Mouse (Mus musculus): ENCODE measurements at regions not wholly inside any gene's neighbourhood (a gene's known extent, or its start where the extent isn't known, plus 50 kb on each side); places are given as distances from the start of the nearest gene placed in this dataset.
A peak's percentile ranks its signal among the peaks of the same experiment; 100 is the strongest.

DNA sequence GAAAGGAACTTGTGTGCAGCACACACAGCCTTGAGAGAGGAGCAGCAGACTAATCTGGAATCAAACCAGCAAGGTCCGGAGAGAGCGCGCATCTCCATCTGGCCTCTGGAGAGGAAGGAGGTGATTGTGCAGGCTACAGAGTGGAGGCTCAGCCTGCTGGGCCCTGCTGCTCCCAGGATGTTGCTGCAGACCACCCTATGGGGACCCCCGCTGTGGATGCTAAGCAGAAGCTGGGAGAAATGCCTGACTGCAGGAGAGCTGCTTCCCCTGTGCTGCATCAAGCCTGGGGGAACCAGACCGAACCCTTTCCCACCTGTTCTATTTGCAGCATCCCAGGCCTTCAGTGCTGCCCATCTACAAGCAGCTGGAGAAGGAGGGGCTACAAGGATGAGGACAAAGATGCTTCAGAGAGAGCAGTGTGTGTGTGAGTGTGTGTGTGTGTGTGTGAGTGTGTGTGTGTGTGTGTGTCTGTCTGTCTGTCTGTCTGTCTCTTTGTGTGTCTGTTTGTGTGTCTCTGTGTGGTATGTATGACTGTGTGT is 311.2 kb upstream of the Noct start:
- H3K4me2 ChIP-seq (ENCODE audit: low read depth, low read length, severe bottlenecking): no peak overlapping the region
- H3K27ac ChIP-seq (ENCODE audit: low read depth, low read length): no peak overlapping the region
- no peaks in the 10 kb centered on the region for H3K27me3 ChIP-seq (ENCODE audit: control insufficient read depth, insufficient read depth, low read length)
- no peak overlapping the region for H3K9ac ChIP-seq (ENCODE audit: low read length)
- H3K9me3 ChIP-seq (ENCODE audit: control insufficient read depth, low read length): no peaks in the 10 kb centered on the region
- DNase-seq (ENCODE audit: low spot score) (peak; percentile 57), ATAC-seq (replicated peaks; ENCODE audit: low FRiP score) (no peak)
- no peaks in the 10 kb centered on the region for H3K36me3 ChIP-seq (ENCODE audit: control insufficient read depth, insufficient read depth, low read length)
- H3K4me1 ChIP-seq (replicated peaks; ENCODE audit: control insufficient read depth, insufficient read depth, low read length): no peaks in the 10 kb centered on the region
- 74% methylated on average over 5 of the region's 5 CpGs for WGBS
- H3K4me3 ChIP-seq (ENCODE audit: low read depth, low read length): no peak overlapping the region

- Histone ChIP-seq H3K4me2 (ENCODE audit: low read depth, low read length, severe bottlenecking) (no peak overlapping the region), H3K36me3 (ENCODE audit: control insufficient read depth, insufficient read depth, low read length) (no peaks in the 10 kb centered on the region), H3K4me3 (ENCODE audit: low read depth, low read length) (no peak overlapping the region), H3K4me1 (replicated peaks; ENCODE audit: control insufficient read depth, insufficient read depth, low read length) (no peaks in the 10 kb centered on the region), H3K27ac (ENCODE audit: low read depth, low read length) (no peak overlapping the region), H3K9ac (ENCODE audit: low read length) (peak overlapping the region; percentile 20; the same call in 1 of the 2 replicates), H3K9me3 (ENCODE audit: control insufficient read depth, low read length) (no peaks in the 10 kb centered on the region), H3K27me3 (ENCODE audit: control insufficient read depth, insufficient read depth, low read length) (no peaks in the 10 kb centered on the region)
- ATAC-seq (replicated peaks; ENCODE audit: low FRiP score) (no peak), DNase-seq (ENCODE audit: low spot score) (no peak)
- 80% methylated on average over 14 of the region's 14 CpGs for WGBS
Observed at GRCm38 (mm10) chr3:50914866-50915365, 309.3 kb upstream of the Noct start.

GRCm38 (mm10) chr3:50916305-50916854 is 307.9 kb upstream of the Noct start:
- WGBS: 82% methylated on average over 5 of the region's 5 CpGs
- H3K27me3 ChIP-seq (ENCODE audit: control insufficient read depth, insufficient read depth, low read length): no peaks in the 10 kb centered on the region
- no peak overlapping the region for H3K27ac ChIP-seq (ENCODE audit: low read depth, low read length)
- H3K36me3 ChIP-seq (ENCODE audit: control insufficient read depth, insufficient read depth, low read length): no peaks in the 10 kb centered on the region
- no peaks in the 10 kb centered on the region for H3K9me3 ChIP-seq (ENCODE audit: control insufficient read depth, low read length)
- no peak overlapping the region for H3K4me2 ChIP-seq (ENCODE audit: low read depth, low read length, severe bottlenecking)
- no peak overlapping the region for H3K4me3 ChIP-seq (ENCODE audit: low read depth, low read length)
- no peak overlapping the region for H3K9ac ChIP-seq (ENCODE audit: low read length)
- no peak for DNase-seq (ENCODE audit: low spot score)
- ATAC-seq (replicated peaks; ENCODE audit: low FRiP score): no peak
- H3K4me1 ChIP-seq (replicated peaks; ENCODE audit: control insufficient read depth, insufficient read depth, low read length): no peaks in the 10 kb centered on the region

GRCm38 (mm10) chr3:50922347-50922746 is 301.9 kb upstream of the Noct start:
- DNase-seq (ENCODE audit: low spot score) (no peak), ATAC-seq (replicated peaks; ENCODE audit: low FRiP score) (no peak)
- no peaks in the 10 kb centered on the region for H3K9me3 ChIP-seq (ENCODE audit: control insufficient read depth, low read length)
- H3K4me2 ChIP-seq (ENCODE audit: low read depth, low read length, severe bottlenecking): no peak overlapping the region
- no peaks in the 10 kb centered on the region for H3K4me1 ChIP-seq (replicated peaks; ENCODE audit: control insufficient read depth, insufficient read depth, low read length)
- no peak overlapping the region for H3K9ac ChIP-seq (ENCODE audit: low read length)
- H3K27me3 ChIP-seq (ENCODE audit: control insufficient read depth, insufficient read depth, low read length): no peaks in the 10 kb centered on the region
- no peak overlapping the region for H3K27ac ChIP-seq (ENCODE audit: low read depth, low read length)
- 95% methylated on average over 10 of the region's 10 CpGs for WGBS
- no peaks in the 10 kb centered on the region for H3K36me3 ChIP-seq (ENCODE audit: control insufficient read depth, insufficient read depth, low read length)
- H3K4me3 ChIP-seq (ENCODE audit: low read depth, low read length): no peak overlapping the region

DNA sequence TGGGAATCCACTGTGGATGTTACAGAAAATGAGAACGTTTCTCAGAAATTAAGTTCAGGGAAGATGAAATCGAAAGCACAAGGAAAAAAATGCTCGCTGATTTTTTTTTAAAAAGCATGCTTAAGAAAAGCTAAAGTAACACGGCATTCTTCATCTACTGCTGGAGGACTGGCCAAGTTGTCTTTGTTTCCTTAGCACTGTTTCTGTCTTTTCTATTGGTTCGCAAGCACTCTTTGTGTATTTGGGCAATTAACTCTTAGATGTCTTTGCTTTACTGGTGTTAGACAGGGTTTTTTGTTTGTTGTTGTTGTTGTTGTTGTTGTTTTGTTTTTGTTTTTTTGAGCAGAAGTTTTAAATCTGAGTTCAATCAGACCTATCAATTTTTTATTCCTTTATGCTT is 301.4 kb upstream of the Noct start:
- Histone ChIP-seq H3K4me2 (ENCODE audit: low read depth, low read length, severe bottlenecking) (no peak overlapping the region), H3K27ac (ENCODE audit: low read depth, low read length) (no peak overlapping the region), H3K36me3 (ENCODE audit: control insufficient read depth, insufficient read depth, low read length) (no peaks in the 10 kb centered on the region), H3K4me3 (ENCODE audit: low read depth, low read length) (no peak overlapping the region), H3K9me3 (ENCODE audit: control insufficient read depth, low read length) (no peaks in the 10 kb centered on the region), H3K4me1 (replicated peaks; ENCODE audit: control insufficient read depth, insufficient read depth, low read length) (no peaks in the 10 kb centered on the region), H3K27me3 (ENCODE audit: control insufficient read depth, insufficient read depth, low read length) (no peaks in the 10 kb centered on the region), H3K9ac (ENCODE audit: low read length) (no peak overlapping the region)
- DNase-seq (ENCODE audit: low spot score) (no peak), ATAC-seq (replicated peaks; ENCODE audit: low FRiP score) (no peak)
- 75% methylated on average over 5 of the region's 5 CpGs for WGBS

- Histone ChIP-seq H3K9ac (ENCODE audit: low read length) (no peak overlapping the region), H3K9me3 (ENCODE audit: control insufficient read depth, low read length) (no peaks in the 10 kb centered on the region), H3K27ac (ENCODE audit: low read depth, low read length) (no peak overlapping the region), H3K36me3 (ENCODE audit: control insufficient read depth, insufficient read depth, low read length) (no peaks in the 10 kb centered on the region), H3K27me3 (ENCODE audit: control insufficient read depth, insufficient read depth, low read length) (no peaks in the 10 kb centered on the region), H3K4me1 (replicated peaks; ENCODE audit: control insufficient read depth, insufficient read depth, low read length) (no peaks in the 10 kb centered on the region), H3K4me3 (ENCODE audit: low read depth, low read length) (no peak overlapping the region), H3K4me2 (ENCODE audit: low read depth, low read length, severe bottlenecking) (no peak overlapping the region)
- 74% methylated on average over 7 of the region's 7 CpGs for WGBS
- no peak for DNase-seq (ENCODE audit: low spot score)
- ATAC-seq (replicated peaks; ENCODE audit: low FRiP score): peak; percentile 76
Observed at GRCm38 (mm10) chr3:50923327-50923726, 300.9 kb upstream of the Noct start.

DNA sequence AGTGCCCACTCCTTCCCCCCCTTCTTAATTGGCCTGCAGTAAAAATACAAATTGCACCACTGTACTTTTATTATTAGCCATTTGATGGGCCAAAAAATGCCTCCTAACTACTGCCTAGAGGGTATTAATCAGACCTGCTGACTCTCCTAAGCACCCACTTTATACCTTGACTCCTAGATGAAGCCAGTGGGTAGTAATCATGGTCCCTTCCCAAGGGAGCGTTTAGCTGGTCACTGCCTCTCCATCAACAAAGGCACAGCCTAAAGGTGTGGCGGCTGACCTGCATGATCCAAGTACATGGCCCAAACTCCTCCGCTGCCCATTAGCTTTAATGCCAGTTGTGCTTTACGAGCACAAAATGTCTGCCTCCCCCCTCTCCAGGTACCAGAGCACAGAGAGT is 296.9 kb upstream of the Noct start:
- DNase-seq (ENCODE audit: low spot score) (no peak), ATAC-seq (replicated peaks; ENCODE audit: low FRiP score) (no peak)
- WGBS: 87% methylated on average over 4 of the region's 4 CpGs
- H3K36me3 ChIP-seq (ENCODE audit: control insufficient read depth, insufficient read depth, low read length): no peaks in the 10 kb centered on the region
- no peak overlapping the region for H3K4me2 ChIP-seq (ENCODE audit: low read depth, low read length, severe bottlenecking)
- no peak overlapping the region for H3K27ac ChIP-seq (ENCODE audit: low read depth, low read length)
- H3K4me1 ChIP-seq (replicated peaks; ENCODE audit: control insufficient read depth, insufficient read depth, low read length): no peaks in the 10 kb centered on the region
- no peaks in the 10 kb centered on the region for H3K9me3 ChIP-seq (ENCODE audit: control insufficient read depth, low read length)
- H3K4me3 ChIP-seq (ENCODE audit: low read depth, low read length): no peak overlapping the region
- H3K27me3 ChIP-seq (ENCODE audit: control insufficient read depth, insufficient read depth, low read length): no peaks in the 10 kb centered on the region
- no peak overlapping the region for H3K9ac ChIP-seq (ENCODE audit: low read length)

DNA sequence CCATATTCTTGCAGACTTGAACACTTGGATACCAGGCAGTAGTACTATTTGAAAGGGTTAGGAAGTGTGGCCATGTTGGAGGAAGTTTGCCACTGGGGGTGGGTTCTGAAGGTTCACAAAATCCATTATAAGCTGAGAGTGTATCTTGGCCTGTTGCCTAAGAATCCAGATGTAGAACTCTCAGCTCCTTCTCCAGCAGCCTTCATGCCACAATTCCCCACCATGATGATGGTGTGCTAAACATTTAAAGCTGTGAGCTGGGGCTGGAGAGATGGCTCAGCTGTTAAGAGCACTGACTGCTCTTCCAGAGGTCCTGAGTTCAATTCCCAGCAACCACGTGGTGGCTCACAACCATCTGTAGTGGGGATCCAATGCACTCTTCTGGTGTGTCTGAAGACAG is 295.2 kb upstream of the Noct start:
- no peaks in the 10 kb centered on the region for H3K27me3 ChIP-seq (ENCODE audit: control insufficient read depth, insufficient read depth, low read length)
- H3K27ac ChIP-seq (ENCODE audit: low read depth, low read length): no peak overlapping the region
- WGBS: 78% methylated on average over 1 of the region's 1 CpGs
- H3K4me2 ChIP-seq (ENCODE audit: low read depth, low read length, severe bottlenecking): no peak overlapping the region
- H3K36me3 ChIP-seq (ENCODE audit: control insufficient read depth, insufficient read depth, low read length): no peaks in the 10 kb centered on the region
- no peak overlapping the region for H3K4me3 ChIP-seq (ENCODE audit: low read depth, low read length)
- DNase-seq (ENCODE audit: low spot score): no peak
- ATAC-seq (replicated peaks; ENCODE audit: low FRiP score): no peak
- H3K9ac ChIP-seq (ENCODE audit: low read length): no peak overlapping the region
- no peaks in the 10 kb centered on the region for H3K9me3 ChIP-seq (ENCODE audit: control insufficient read depth, low read length)
- H3K4me1 ChIP-seq (replicated peaks; ENCODE audit: control insufficient read depth, insufficient read depth, low read length): no peaks in the 10 kb centered on the region

- ATAC-seq (replicated peaks; ENCODE audit: low FRiP score) (no peak), DNase-seq (ENCODE audit: low spot score) (no peak)
- no peaks in the 10 kb centered on the region for H3K4me1 ChIP-seq (replicated peaks; ENCODE audit: control insufficient read depth, insufficient read depth, low read length)
- no peaks in the 10 kb centered on the region for H3K36me3 ChIP-seq (ENCODE audit: control insufficient read depth, insufficient read depth, low read length)
- WGBS: 90% methylated on average over 10 of the region's 10 CpGs
- no peak overlapping the region for H3K9ac ChIP-seq (ENCODE audit: low read length)
- H3K27me3 ChIP-seq (ENCODE audit: control insufficient read depth, insufficient read depth, low read length): no peaks in the 10 kb centered on the region
- H3K4me3 ChIP-seq (ENCODE audit: low read depth, low read length): no peak overlapping the region
- no peak overlapping the region for H3K27ac ChIP-seq (ENCODE audit: low read depth, low read length)
- no peaks in the 10 kb centered on the region for H3K9me3 ChIP-seq (ENCODE audit: control insufficient read depth, low read length)
- H3K4me2 ChIP-seq (ENCODE audit: low read depth, low read length, severe bottlenecking): no peak overlapping the region
Observed at GRCm38 (mm10) chr3:50932397-50933089, 291.7 kb upstream of the Noct start.
